Mouse (Mus musculus) midbrain, embryonic 13.5 days (tissue): Measurements from ENCODE around the gene Mapk8ip3. TPM values are rescaled to one million over a fixed set of nuclear protein-coding genes. Genes with fewer than 3 reads are reported as not detected.

Experiments
- ATAC-seq: fragments of 200-750 bp; cut with Nextera tagmentation; 2 replicates; pipeline ENCODE4 v1.8.0; 2017; ENCODE audit warnings: mild to moderate bottlenecking, moderate TSS enrichment, moderate library complexity
- H3K27ac ChIP-seq: fragments of 300-500 bp; sonication (generic); 2 replicates; pipeline ENCODE4 v1.5.1; 2015; ENCODE audit warnings: inconsistent platforms, mild to moderate bottlenecking, moderate library complexity
- H3K27me3 ChIP-seq: fragments of 300-500 bp; sonication (generic); 2 replicates; pipeline ENCODE4 v1.6.1; 2015; ENCODE audit warnings: mild to moderate bottlenecking, inconsistent platforms
- H3K36me3 ChIP-seq: fragments of 300-500 bp; sonication (generic); 2 replicates; pipeline ENCODE4 v1.6.1; 2015; ENCODE audit warnings: mild to moderate bottlenecking, inconsistent platforms
- H3K4me1 ChIP-seq: fragments of 300-500 bp; sonication (generic); replicated peaks from 2 replicates; pipeline ENCODE4 v1.6.1; 2015; ENCODE audit warnings: inconsistent platforms
- H3K4me2 ChIP-seq: fragments of 300-500 bp; sonication (generic); replicated peaks from 2 replicates; pipeline ENCODE4 v1.6.1; 2015; ENCODE audit warnings: moderate library complexity, mild to moderate bottlenecking, inconsistent platforms
- H3K4me3 ChIP-seq: fragments of 300-500 bp; sonication (generic); replicated peaks from 2 replicates; pipeline ENCODE4 v1.5.1; 2015; ENCODE audit warnings: mild to moderate bottlenecking, inconsistent platforms
- H3K9ac ChIP-seq: fragments of 300-500 bp; sonication (generic); replicated peaks from 2 replicates; pipeline ENCODE4 v1.6.1; 2015; ENCODE audit warnings: mild to moderate bottlenecking, inconsistent platforms
- H3K9me3 ChIP-seq: fragments of 300-500 bp; sonication (generic); 2 replicates; pipeline ENCODE4 v1.6.1; 2016; ENCODE audit warnings: mild to moderate bottlenecking, inconsistent platforms
- WGBS: fragments of 180-500 bp; shearing (Covaris S2); methylation state at CpG from one replicate; pipeline ENCODE4 v1.1.7; 2015; 5-methylcytosine and 5-hydroxymethylcytosine counted together
- polyA plus RNA-seq: library from polyadenylated mRNA; unstranded; fragments of >200 nt; fragmentation: Nextera tagmentation; extraction: Ambion mirVana; gene quantifications from 2 replicates; pipeline ENCODE4 v1.2.1, GENCODE M21; 2015

Mapk8ip3 gene
- polyA plus RNA-seq, 1 experiment from 2014 or later: 83.8 TPM

GRCm38 (mm10) chr17:24935666-24936065, 1.1 kb downstream of the Mapk8ip3 start:
- Histone ChIP-seq H3K27me3 (no peaks in the 10 kb centered on the region), H3K9me3 (no peaks in the 10 kb centered on the region), H3K36me3 (peaks cover 15% of the 10 kb centered on the region), H3K4me3 (peak overlapping the region; percentile 90), H3K9ac (peak overlapping the region; percentile 93), H3K27ac (no peak overlapping the region), H3K4me2 (peak overlapping the region; percentile 75), H3K4me1 (peaks cover 34% of the 10 kb centered on the region)
- ATAC-seq: no peak

GRCm38 (mm10) chr17:24934926-24935325, 1.9 kb downstream of the Mapk8ip3 start:
- Histone ChIP-seq H3K4me1 (peaks cover 34% of the 10 kb centered on the region), H3K4me3 (peak overlapping the region; percentile 90), H3K9me3 (no peaks in the 10 kb centered on the region), H3K27me3 (no peaks in the 10 kb centered on the region), H3K36me3 (peaks cover 14% of the 10 kb centered on the region), H3K4me2 (peak overlapping the region; percentile 75), H3K9ac (peak overlapping the region; percentile 93), H3K27ac (no peak overlapping the region)
- no peak for ATAC-seq
- 90% methylated on average over 4 of the region's 4 CpGs for WGBS

- H3K9me3 ChIP-seq: no peaks in the 10 kb centered on the region
- H3K4me3 ChIP-seq: no peak overlapping the region
- H3K27me3 ChIP-seq: no peaks in the 10 kb centered on the region
- peaks cover 21% of the 10 kb centered on the region for H3K36me3 ChIP-seq
- WGBS: 80% methylated on average over 4 of the region's 4 CpGs
- peaks cover 34% of the 10 kb centered on the region for H3K4me1 ChIP-seq
- no peak overlapping the region for H3K27ac ChIP-seq
- no peak for ATAC-seq
- H3K4me2 ChIP-seq: 0 out of 2 replicates have a peak overlapping the region, but pooled peaks have one; percentile 3
- H3K9ac ChIP-seq: peak overlapping the region; percentile 23; the same call in 1 of the 2 replicates
Observed at GRCm38 (mm10) chr17:24933163-24933562, 3.6 kb downstream of the Mapk8ip3 start.

GRCm38 (mm10) chr17:24932431-24932830, 4.3 kb downstream of the Mapk8ip3 start:
- peaks cover 34% of the 10 kb centered on the region for H3K4me1 ChIP-seq
- no peak overlapping the region for H3K4me2 ChIP-seq
- H3K27me3 ChIP-seq: no peaks in the 10 kb centered on the region
- H3K27ac ChIP-seq: no peak overlapping the region
- ATAC-seq: no peak
- no peak overlapping the region for H3K9ac ChIP-seq
- peaks cover 28% of the 10 kb centered on the region for H3K36me3 ChIP-seq
- WGBS: 96% methylated on average over 4 of the region's 4 CpGs
- no peaks in the 10 kb centered on the region for H3K9me3 ChIP-seq
- H3K4me3 ChIP-seq: no peak overlapping the region

- Histone ChIP-seq H3K4me1 (peaks cover 17% of the 10 kb centered on the region), H3K9me3 (no peaks in the 10 kb centered on the region), H3K4me3 (no peak overlapping the region), H3K4me2 (no peak overlapping the region), H3K27me3 (no peaks in the 10 kb centered on the region), H3K27ac (no peak overlapping the region), H3K36me3 (peaks cover 56% of the 10 kb centered on the region), H3K9ac (no peak overlapping the region; the same call in 1 of the 2 replicates)
- no peak for ATAC-seq
- WGBS: 100% methylated on average over 1 of the region's 1 CpGs
Observed at GRCm38 (mm10) chr17:24929506-24929905, 7.3 kb downstream of the Mapk8ip3 start.

GRCm38 (mm10) chr17:24923246-24923645, 13.5 kb downstream of the Mapk8ip3 start:
- Histone ChIP-seq H3K4me1 (no peaks in the 10 kb centered on the region), H3K4me3 (no peak overlapping the region), H3K4me2 (no peak overlapping the region), H3K9ac (no peak overlapping the region), H3K27me3 (no peaks in the 10 kb centered on the region), H3K9me3 (no peaks in the 10 kb centered on the region), H3K36me3 (peaks cover 97% of the 10 kb centered on the region), H3K27ac (no peak overlapping the region)
- WGBS: 100% methylated on average over 1 of the region's 1 CpGs
- no peak for ATAC-seq

- peaks cover 98% of the 10 kb centered on the region for H3K36me3 ChIP-seq
- H3K9me3 ChIP-seq: no peaks in the 10 kb centered on the region
- H3K4me1 ChIP-seq: no peaks in the 10 kb centered on the region
- H3K9ac ChIP-seq: no peak overlapping the region
- H3K4me2 ChIP-seq: no peak overlapping the region
- no peak overlapping the region for H3K4me3 ChIP-seq
- no peaks in the 10 kb centered on the region for H3K27me3 ChIP-seq
- ATAC-seq: no peak
- H3K27ac ChIP-seq: no peak overlapping the region
Observed at GRCm38 (mm10) chr17:24913984-24914383, 22.8 kb downstream of the Mapk8ip3 start.

- Histone ChIP-seq H3K27me3 (no peaks in the 10 kb centered on the region), H3K4me2 (no peak overlapping the region), H3K4me1 (no peaks in the 10 kb centered on the region), H3K9me3 (no peaks in the 10 kb centered on the region), H3K36me3 (peaks cover 100% of the 10 kb centered on the region), H3K4me3 (no peak overlapping the region), H3K9ac (no peak overlapping the region), H3K27ac (no peak overlapping the region)
- WGBS: 93% methylated on average over 2 of the region's 2 CpGs
- ATAC-seq: no peak
Observed at GRCm38 (mm10) chr17:24907591-24907990, 29.2 kb downstream of the Mapk8ip3 start.

- Histone ChIP-seq H3K9me3 (no peaks in the 10 kb centered on the region), H3K36me3 (peaks cover 100% of the 10 kb centered on the region), H3K27me3 (no peaks in the 10 kb centered on the region), H3K9ac (no peak overlapping the region), H3K4me3 (no peak overlapping the region), H3K4me1 (no peaks in the 10 kb centered on the region), H3K4me2 (no peak overlapping the region), H3K27ac (no peak overlapping the region)
- no peak for ATAC-seq
- 92% methylated on average over 9 of the region's 9 CpGs for WGBS
Observed at GRCm38 (mm10) chr17:24903767-24904166, 33.0 kb downstream of the Mapk8ip3 start.

- H3K9me3 ChIP-seq: no peaks in the 10 kb centered on the region
- no peaks in the 10 kb centered on the region for H3K27me3 ChIP-seq
- H3K4me1 ChIP-seq: peaks cover 7% of the 10 kb centered on the region
- H3K9ac ChIP-seq: no peak overlapping the region
- H3K4me3 ChIP-seq: no peak overlapping the region
- no peak overlapping the region for H3K4me2 ChIP-seq
- WGBS: 72% methylated on average over 9 of the region's 9 CpGs
- no peak for ATAC-seq
- no peak overlapping the region for H3K27ac ChIP-seq
- H3K36me3 ChIP-seq: peaks cover 100% of the 10 kb centered on the region
Observed at GRCm38 (mm10) chr17:24902671-24903474, 33.9 kb downstream of the Mapk8ip3 start.

GRCm38 (mm10) chr17:24902124-24902523, 34.7 kb downstream of the Mapk8ip3 start:
- Histone ChIP-seq H3K27me3 (no peaks in the 10 kb centered on the region), H3K4me3 (no peak overlapping the region), H3K4me2 (no peak overlapping the region), H3K27ac (no peak overlapping the region), H3K4me1 (peaks cover 14% of the 10 kb centered on the region), H3K36me3 (peaks cover 99% of the 10 kb centered on the region), H3K9me3 (no peaks in the 10 kb centered on the region), H3K9ac (no peak overlapping the region)
- 92% methylated on average over 5 of the region's 5 CpGs for WGBS
- ATAC-seq: no peak

GRCm38 (mm10) chr17:24900014-24900413, 36.8 kb downstream of the Mapk8ip3 start:
- H3K36me3 ChIP-seq: peaks cover 81% of the 10 kb centered on the region
- 95% methylated on average over 6 of the region's 6 CpGs for WGBS
- peaks cover 33% of the 10 kb centered on the region for H3K4me1 ChIP-seq
- no peak for ATAC-seq
- H3K27ac ChIP-seq: no peak overlapping the region
- no peak overlapping the region for H3K4me2 ChIP-seq
- no peaks in the 10 kb centered on the region for H3K27me3 ChIP-seq
- no peaks in the 10 kb centered on the region for H3K9me3 ChIP-seq
- H3K4me3 ChIP-seq: no peak overlapping the region
- H3K9ac ChIP-seq: no peak overlapping the region

- peaks cover 72% of the 10 kb centered on the region for H3K36me3 ChIP-seq
- H3K9me3 ChIP-seq: no peaks in the 10 kb centered on the region
- ATAC-seq: no peak
- H3K27ac ChIP-seq: no peak overlapping the region
- peaks cover 36% of the 10 kb centered on the region for H3K4me1 ChIP-seq
- no peak overlapping the region for H3K9ac ChIP-seq
- no peaks in the 10 kb centered on the region for H3K27me3 ChIP-seq
- H3K4me2 ChIP-seq: no peak overlapping the region
- WGBS: 94% methylated on average over 5 of the region's 5 CpGs
- no peak overlapping the region for H3K4me3 ChIP-seq
Observed at GRCm38 (mm10) chr17:24899153-24899552, 37.6 kb downstream of the Mapk8ip3 start.
